Mouse (Mus musculus) small intestine, adult 2 months (tissue): ENCODE data around the gene Tbc1d8.

Experiments
- CTCF ChIP-seq: fragments of 200-500 bp; IDR thresholded peaks from 2 replicates; pipeline ENCODE4 v1.5.1; 2012; ENCODE audit warnings: low read depth, mild to moderate bottlenecking, control low read depth, inconsistent platforms, low read length, moderate library complexity, mixed read lengths; ENCODE audit not compliant: insufficient replicate concordance, insufficient read length; ENCODE audit errors: extremely low read depth
- POLR2A ChIP-seq: fragments of 200-500 bp; IDR thresholded peaks from 2 replicates; pipeline ENCODE4 v1.6.1; 2012; ENCODE audit warnings: low read depth, mild to moderate bottlenecking, control low read depth, inconsistent platforms, low read length, moderate library complexity

DNA sequence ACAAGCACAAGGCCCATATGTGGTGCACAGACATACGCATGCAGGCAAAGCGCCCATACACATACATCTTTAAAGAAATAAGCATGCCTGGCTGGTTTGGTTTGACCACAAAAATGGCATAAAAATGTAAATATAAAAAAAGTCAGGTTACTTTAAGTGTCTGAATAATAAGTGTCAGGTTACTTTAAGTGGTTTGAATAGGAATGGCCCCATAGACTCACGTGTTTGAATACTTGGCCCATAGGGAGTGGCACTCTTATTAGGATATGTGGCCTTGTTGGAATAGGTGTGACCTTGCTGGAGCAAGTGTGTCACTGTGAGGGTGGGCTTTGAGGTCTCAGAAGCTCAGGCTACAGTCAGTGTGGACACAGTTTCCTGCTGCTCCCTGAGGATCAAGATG, 83.9 kb downstream of the Tbc1d8 start:
- TF ChIP-seq CTCF (no peak), POLR2A (no peak)
